Mouse (Mus musculus) brain, adult 2 months (tissue): ENCODE measurements around the gene Maats1.
"Not testable (repeated sequence)": the region's sequence is repeated elsewhere in the genome, so short reads cannot be mapped to it uniquely, and the experiment has no call there.

Source experiments
- DNase-seq: peaks from one replicate; pipeline ENCODE4 v3.0.0; 2011; ENCODE audit warnings: low read depth, low spot score

The Maats1 gene

DNA sequence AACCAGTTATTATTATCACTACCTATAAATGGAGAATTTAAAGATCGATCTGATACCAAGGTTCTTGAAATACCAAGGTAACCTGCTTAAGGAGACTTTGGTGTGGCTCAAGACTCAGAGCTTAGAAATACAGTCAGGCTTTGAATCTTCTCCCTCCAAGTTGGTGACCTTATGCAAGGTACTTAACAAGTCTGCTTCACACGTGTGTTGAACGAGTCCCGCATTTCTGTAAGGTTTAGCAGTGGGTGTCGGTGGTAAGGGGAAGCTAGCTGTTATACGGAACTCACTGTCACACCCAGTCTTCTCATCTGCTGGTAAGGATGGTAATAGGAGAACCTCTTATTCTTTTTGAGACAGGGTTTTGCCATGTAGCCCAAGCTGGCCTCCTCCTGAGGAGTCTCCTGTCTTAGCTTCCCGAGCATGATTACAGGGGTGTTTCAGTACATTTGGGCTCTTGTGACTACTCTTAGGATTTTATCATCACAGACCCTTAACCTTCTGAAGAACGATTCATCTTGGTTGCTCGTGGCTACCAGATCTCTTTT lies 6.3 kb upstream of the Maats1 start:
- DNase-seq: no peak

DNA sequence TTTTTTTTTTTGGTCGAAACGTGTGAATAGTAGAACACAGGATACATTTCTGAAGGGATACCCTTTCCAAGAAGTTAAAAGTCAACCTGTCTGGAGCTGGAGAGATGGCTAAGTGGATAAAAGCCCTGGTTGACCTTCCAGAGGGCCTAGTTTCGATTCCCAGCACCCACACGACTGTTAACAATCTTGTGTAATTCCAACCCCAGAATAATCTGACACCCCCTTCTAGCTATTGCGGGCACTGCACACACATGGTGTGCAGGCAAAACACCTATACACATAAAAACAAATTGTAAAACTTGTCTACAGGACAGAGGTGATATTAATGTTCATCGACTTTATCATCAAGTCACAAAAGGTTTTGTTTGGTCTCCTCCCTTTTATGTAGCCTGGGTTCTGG lies 5.6 kb upstream of the Maats1 start:
- no peak for DNase-seq

DNA sequence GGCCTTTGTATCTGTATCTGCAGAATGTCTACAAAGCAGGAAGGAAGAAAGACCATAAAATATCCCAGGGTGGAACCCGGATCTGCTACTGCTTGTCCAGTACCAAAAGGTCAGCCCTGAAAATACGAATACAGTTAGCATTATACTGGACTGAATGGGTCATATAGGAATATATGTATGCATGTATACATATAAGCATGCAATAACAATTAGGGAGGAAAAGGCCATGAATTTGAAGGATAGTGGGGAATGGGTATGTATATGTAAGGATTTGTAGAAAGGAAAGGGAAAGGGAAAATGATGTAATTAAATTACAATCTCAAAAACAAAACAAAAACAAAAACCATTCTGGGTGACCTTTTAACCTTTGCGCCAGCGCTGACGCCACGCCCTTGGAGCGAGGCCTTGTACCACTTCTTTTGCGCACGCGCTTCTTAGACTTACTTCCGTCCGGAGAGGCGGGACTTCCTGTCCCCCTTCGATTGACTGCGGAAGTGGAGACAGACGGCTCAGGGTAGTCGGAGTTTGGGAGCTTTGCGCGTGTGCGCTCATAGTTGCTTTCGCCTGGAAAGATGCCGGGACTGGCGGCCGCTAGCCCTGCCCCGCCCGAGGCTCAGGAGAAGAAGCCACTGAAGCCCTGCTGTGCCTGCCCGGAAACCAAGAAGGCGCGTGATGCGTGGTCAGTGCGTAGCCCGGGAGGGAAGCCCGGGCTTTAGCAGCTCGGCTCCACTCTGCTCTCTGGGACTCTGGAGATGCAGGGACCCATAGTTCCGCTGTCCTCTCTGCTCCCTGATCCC lies 4.8 kb upstream of the Maats1 start, which contains the start of the genes Cox17 and Gm21987:
TSS of gene Cox17 (plus strand) at position 463 of the 797 bp plus-strand sequence.
TSS of gene Gm21987 (plus strand) at position 512 of the 797 bp plus-strand sequence.
- peak; percentile 98 for DNase-seq

- DNase-seq: peak; percentile 44
Observed at GRCm38 (mm10) chr16:38344941-38345725, 3.2 kb upstream of the Maats1 start.

- not testable (repeated sequence) for DNase-seq
Observed at GRCm38 (mm10) chr16:38338077-38338476, 3.9 kb downstream of the Maats1 start.

DNA sequence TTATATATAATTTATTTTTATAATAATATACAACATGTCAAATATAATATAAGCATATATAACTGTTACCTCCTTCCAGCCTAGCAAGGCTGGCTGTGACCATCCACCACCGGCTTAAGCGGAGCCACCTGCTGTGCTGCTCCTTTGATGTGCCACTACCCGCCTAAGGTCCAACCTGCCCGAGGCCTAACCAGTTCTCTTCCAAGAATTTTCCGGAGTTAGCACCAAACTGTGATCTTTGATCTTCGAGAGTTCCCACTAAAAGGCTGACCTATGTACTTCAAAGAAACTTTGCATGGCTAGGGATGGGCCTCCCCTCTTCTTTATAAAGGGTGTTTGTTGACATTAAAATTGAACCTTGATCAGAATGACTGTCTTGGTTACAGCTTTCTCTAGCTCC lies 7.5 kb downstream of the Maats1 start:
- DNase-seq: no peak

GRCm38 (mm10) chr16:38329340-38329739 lies 12.6 kb downstream of the Maats1 start:
- no peak for DNase-seq

DNA sequence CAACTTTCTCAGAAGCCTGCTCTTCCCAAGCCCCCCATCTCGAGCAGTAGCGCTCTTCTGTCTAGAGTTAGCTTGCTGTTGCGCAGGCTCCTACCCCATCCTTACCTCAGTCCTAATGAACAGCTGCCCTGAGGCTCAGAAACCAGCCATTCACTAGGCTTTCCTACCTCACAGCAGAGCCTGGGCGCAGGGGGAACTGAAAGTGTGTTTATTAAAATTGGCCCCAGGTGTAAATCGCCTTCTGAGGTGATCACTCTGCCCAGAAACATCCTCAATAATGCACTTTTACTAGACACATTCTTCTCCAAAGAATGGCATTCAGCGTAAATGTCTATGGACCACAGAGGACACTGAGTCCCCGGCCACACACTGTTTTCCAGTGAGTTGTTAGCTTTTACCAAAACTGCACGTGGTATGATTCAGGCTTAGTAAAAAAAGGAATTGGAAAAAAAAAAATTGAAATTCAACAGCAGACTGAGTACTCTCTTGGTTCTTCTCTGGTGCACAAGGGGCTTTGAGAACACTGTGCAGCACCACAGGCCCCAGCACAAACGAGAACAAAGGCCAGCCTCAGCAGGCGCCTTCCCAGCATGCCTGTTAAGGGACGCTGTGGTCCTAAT lies 15.1 kb downstream of the Maats1 start:
- no peak for DNase-seq

DNA sequence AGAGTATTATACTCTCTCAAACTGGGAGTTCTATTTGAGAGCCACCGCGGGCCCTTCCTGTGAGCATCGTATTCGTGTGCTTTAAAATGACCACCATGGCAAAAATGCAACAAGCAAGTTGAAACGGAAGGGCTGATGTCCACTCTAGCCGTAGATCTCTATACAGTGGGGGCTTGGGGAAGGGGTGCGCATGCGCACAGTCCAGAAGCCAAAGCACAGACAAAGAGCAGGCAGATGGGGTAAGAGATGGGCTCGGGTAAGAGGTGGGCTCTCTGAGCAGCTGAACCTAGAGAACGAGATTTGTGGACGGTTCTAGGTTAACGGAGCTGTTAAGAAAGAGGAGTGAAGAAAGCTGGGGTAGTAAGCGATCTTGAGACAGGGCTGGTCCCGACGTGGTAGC lies 17.6 kb downstream of the Maats1 start:
- no peak for DNase-seq

GRCm38 (mm10) chr16:38321452-38321935 lies 20.4 kb downstream of the Maats1 start:
- peak; percentile 86 for DNase-seq

- DNase-seq: no peak
Observed at GRCm38 (mm10) chr16:38319087-38319486, 22.9 kb downstream of the Maats1 start.

DNA sequence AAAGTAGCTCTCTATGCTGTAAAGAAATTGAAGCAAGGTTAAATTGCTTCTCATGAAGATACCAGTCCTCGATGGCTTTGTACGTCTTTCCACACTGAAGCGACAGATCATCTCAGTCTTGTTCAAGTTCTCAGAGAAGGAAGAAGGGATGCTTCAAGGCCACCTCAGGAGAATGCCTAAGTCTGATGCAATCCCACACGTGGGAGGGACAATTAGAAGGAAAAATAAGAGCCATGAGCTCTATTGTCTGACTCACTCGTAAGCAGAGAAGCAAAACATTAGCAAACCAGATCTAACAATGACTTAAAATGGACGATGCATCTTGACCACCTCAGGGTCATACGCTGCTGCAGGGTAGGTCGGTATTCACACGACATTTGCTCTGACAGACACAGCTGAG lies 23.5 kb downstream of the Maats1 start:
- DNase-seq: peak; percentile 36

DNA sequence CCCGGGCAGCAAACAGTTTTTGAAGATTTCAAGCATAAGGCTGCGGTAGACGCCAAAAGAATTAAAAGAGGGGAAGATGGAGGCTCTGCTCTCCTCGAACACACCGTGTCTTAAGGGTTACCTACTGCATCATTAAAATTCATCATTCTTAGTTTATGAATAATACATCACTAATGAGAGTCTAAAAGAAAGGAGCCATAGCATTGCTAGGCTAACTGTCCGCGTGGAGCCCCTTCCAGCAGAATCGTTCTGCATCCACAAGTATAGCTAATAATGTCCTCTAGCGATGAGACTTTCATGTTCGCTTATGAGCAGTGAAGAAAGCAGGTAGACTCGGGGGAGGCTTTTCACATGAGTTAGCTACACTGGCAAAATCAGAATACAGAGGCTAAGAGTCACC lies 33.7 kb downstream of the Maats1 start:
- peak; percentile 4 for DNase-seq

GRCm38 (mm10) chr16:38307651-38308050 lies 34.3 kb downstream of the Maats1 start:
- no peak for DNase-seq

DNA sequence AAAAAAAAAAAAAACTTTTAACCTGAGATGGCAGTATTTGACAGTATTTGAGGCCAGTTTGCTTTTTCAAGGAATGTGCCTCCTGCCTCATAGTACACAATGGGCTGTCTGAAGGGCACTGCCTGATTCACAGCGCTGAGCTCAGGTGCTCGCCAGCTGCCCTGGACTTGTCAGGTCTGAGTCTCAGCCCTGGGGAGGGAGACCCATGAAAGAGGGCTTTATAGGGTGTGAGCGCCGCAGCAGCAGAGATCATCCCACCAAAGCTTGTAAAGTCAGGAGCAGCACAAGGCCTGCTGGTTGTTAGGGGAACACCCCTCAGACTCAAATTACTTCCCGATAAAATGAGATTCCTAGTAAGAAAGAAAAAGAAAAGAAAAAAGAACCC lies 34.7 kb downstream of the Maats1 start:
- DNase-seq: no peak

- no peak for DNase-seq
Observed at GRCm38 (mm10) chr16:38306571-38307220, 35.2 kb downstream of the Maats1 start.

- peak; percentile 8 for DNase-seq
Observed at GRCm38 (mm10) chr16:38304460-38305194, 37.3 kb downstream of the Maats1 start.

DNA sequence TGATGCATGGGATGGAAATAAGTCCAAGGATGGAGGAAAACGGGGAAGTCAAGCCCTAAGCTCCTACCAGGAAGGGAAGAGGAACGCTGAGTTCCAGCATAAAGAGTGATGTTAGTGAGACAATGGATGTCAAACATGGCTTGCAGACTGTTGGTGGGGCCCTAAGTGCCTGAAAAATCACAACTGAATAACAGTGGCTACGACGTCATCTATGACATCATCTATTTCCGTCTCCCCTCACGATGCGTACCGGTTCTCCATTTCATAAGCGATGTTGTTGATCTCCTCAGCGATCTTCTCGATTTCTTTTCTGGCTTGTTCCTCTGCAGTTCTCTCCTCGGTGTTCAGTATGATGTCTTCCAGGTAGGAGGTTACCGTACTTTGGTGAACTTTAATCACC lies 39.6 kb downstream of the Maats1 start:
- no peak for DNase-seq

- DNase-seq: no peak
Observed at GRCm38 (mm10) chr16:38298410-38298809, 43.5 kb downstream of the Maats1 start.

- peak; percentile 56 for DNase-seq
Observed at GRCm38 (mm10) chr16:38295349-38295930, 46.5 kb downstream of the Maats1 start.
